Mouse (Mus musculus): ENCODE results near the gene Map7d3. TPM values are rescaled to one million over a fixed set of nuclear protein-coding genes. Genes with fewer than 3 reads are reported as not detected.

The Map7d3 gene
- polyA plus RNA-seq, 1 experiment from 2014 or later: 0.14 TPM

GRCm38 (mm10) chrX:56751536-56751935 lies 70.6 kb downstream of the Map7d3 start:
- no peak overlapping the region for H3K4me2 ChIP-seq (ENCODE audit: low read length)
- no peaks in the 10 kb centered on the region for H3K36me3 ChIP-seq (ENCODE audit: control insufficient read depth, insufficient read depth)
- 59% methylated on average over 4 of the region's 4 CpGs for WGBS
- no peak overlapping the region for H3K4me3 ChIP-seq (replicated peaks; ENCODE audit: low read length)
- no peaks in the 10 kb centered on the region for H3K27me3 ChIP-seq (replicated peaks; ENCODE audit: control insufficient read depth, insufficient read depth, low read length)
- no peak overlapping the region for H3K9ac ChIP-seq (replicated peaks; ENCODE audit: low read depth, low read length)
- H3K4me1 ChIP-seq (replicated peaks; ENCODE audit: control insufficient read depth, insufficient read depth, low read length): peaks cover 4% of the 10 kb centered on the region
- no peaks in the 10 kb centered on the region for H3K9me3 ChIP-seq (ENCODE audit: control insufficient read depth, low read length)
- no peak for ATAC-seq
- no peak overlapping the region for H3K27ac ChIP-seq (ENCODE audit: low read length)

Other genes with a start within 250 kb of the Map7d3 start
- 52.1 and 58.7 TPM in 2 replicates for gene Mmgt1, start 224.3 kb downstream of the Map7d3 start, polyA plus RNA-seq (2015; fragmentation: Nextera tagmentation; extraction: Ambion mirVana)
- gene Slc9a6, start 212.6 kb downstream of the Map7d3 start, polyA plus RNA-seq (2015; fragmentation: Nextera tagmentation; extraction: Ambion mirVana): 53.3 and 54.4 TPM in 2 replicates
- gene Fhl1, start 90.5 kb downstream of the Map7d3 start, polyA plus RNA-seq (2015; fragmentation: Nextera tagmentation; extraction: Ambion mirVana): 103 and 125 TPM in 2 replicates
- gene Adgrg4, start 47.8 kb upstream of the Map7d3 start, polyA plus RNA-seq (2015; fragmentation: Nextera tagmentation; extraction: Ambion mirVana): not detected in 2 replicates
- 0.84 and 1.2 TPM in 2 replicates for gene Brs3, start 220.7 kb upstream of the Map7d3 start, polyA plus RNA-seq (2015; fragmentation: Nextera tagmentation; extraction: Ambion mirVana)
- 97.9 and 98.7 TPM in 2 replicates for gene Htatsf1, start 231.3 kb upstream of the Map7d3 start, polyA plus RNA-seq (2015; fragmentation: Nextera tagmentation; extraction: Ambion mirVana)

Data from forebrain, embryonic 16.5 days (tissue).